Mouse (Mus musculus) lung, adult 2 months (tissue): ENCODE results near the gene Slc5a4b.

Experiments used
- CTCF ChIP-seq: fragments of 200-500 bp; IDR thresholded peaks from 2 replicates; pipeline ENCODE4 v1.5.1; 2011; ENCODE audit warnings: mild to moderate bottlenecking, low read length, control low read depth; ENCODE audit not compliant: insufficient read depth
- POLR2A ChIP-seq: fragments of 200-500 bp; IDR thresholded peaks from 2 replicates; pipeline ENCODE4 v1.6.1; 2011; ENCODE audit warnings: low read depth, mild to moderate bottlenecking, control low read depth, low read length, borderline replicate concordance; ENCODE audit errors: extremely low read depth

- TF ChIP-seq POLR2A = no peak
- no peak for TF ChIP-seq CTCF
Observed at GRCm38 (mm10) chr10:76047182-76047869, 63.4 kb downstream of the Slc5a4b start.
